Mouse (Mus musculus) central nervous system, embryonic 14 days (tissue): ENCODE measurements around the gene Ackr4. TPM values are rescaled to one million over a fixed set of nuclear protein-coding genes. Genes with fewer than 3 reads are reported as not detected.

Experiments
- polyA plus RNA-seq: library from polyadenylated mRNA; depleted of rRNA; stranded (reverse); fragments of >200 nt; gene quantifications from 2 replicates; pipeline ENCODE4 v1.2.3, GENCODE M21; 2012; rRNA removed

Gene Ackr4
- polyA plus RNA-seq, result 0.32 and 0.78 TPM in 2 replicates

DNA sequence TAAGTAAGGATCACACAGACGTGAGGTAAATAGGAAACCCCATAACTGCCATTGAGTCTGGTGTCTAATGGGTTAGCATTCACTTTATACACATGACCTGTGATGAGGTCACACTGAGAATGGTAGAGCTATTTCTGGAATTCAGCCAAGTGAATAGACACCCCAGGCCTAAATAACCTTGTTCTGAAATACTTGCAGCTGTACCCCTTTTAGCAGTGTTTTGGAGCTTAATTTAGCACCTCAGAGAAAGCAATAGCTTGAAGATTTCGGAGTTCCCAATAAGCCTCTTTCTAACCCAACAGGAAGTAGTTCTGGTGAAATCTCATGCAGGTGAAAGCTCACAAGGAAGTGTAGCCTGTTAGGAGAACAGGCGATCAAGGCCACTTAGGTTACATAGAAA lies at the start of gene Ackr4:
Gene Ackr4, minus strand, starts transcription at position 101 of the 400 bp plus-strand sequence.

DNA sequence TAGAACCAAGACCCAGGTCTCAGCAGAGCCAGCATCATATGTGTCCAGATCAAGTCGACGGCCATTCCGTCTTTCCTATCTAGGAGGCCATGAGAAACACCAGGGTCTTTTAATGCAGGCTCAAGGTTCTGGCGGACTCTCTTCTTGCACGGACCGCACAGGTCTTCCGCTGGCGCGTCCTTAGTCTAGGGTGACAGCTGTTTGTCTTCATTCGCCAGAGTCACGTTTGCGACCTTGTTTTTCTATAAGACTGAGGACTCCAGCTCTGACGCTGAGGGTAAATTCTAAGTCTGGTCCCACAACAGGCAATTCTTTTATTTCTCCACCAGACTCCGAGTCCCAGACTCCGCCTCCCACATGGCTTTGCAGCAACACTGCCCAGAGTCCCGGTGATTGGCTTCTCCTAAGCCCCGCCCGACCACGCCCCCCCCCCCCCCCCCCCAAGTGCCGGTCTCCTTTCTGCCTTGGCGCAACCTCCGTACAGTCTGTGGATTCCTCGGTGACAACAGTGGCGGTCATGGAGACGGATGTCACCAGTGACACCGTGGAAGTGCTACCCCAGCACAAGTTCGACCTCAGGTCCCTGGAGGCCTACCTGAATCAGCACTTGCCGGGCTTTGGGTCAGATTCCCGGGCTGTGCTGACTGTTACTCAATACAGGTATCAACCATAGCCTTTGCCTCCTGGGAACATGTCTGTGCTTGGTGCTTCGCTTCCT lies 63.3 kb downstream of the Ackr4 start, which contains the start of gene Acad11:
Gene Acad11, plus strand, starts transcription at position 134 of the 718 bp plus-strand sequence.

DNA sequence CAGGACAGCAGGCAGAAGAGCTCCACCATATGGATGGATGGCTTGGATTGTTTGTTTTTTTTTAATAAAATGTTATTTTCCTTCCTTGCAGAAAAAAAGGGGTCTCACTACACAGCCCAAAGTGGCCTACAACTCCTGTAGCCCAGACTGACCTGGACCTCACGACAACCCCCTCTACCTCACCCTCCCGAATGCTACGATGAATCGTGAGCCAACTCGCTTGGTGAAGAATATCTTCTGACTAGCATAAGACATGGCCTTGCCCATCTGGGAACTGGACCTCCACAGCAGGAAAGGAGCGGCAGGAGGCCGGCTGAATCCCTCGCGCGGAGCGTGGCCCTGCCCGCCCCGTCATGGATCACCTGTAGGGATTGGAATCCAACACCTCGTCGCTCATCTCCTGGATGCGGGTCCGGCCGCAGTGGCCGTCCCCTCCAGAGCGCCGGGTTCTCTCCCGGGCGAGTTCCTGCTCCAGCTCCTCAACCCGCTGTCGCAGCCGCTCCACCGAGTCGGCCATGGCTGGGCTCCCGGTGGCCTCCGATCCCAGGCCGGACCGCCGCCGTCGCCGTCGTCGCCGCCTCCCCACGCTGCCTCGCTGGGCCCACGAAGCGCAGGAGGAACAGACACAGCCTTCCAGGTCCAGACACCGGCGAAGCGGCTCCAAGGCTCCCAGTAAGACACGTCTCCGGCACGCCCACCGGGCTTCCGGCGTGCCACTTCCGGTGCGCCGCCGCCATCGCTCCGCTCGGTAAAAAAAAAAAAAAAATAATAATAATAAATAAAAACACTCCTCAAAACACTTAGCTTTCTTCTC lies 64.1 kb downstream of the Ackr4 start, which contains the start of gene Uba5:
Gene Uba5, minus strand, starts transcription at position 705 of the 814 bp plus-strand sequence.

DNA sequence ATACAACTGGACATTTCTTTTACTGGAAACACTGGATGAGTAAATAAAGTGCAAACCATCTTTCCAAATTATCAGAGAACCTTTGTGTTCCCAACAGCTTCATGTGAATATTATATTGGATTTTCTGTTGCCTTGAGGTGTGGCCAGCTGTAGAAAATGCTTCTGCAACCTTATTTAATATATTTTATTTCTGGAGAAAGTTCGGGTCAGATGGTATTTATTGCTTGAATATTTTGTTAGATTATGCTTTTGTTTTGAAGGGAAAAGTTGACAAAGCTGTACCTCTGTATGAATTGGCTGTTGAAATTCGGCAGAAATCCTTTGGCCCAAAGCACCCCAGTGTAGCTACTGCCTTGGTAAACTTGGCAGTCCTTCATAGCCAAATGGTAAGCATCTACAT lies 86.4 kb downstream of the Ackr4 start, which contains the start of gene Gm28305:
Gene Gm28305, plus strand, starts transcription at position 301 of the 400 bp plus-strand sequence.

Other genes with a start within 250 kb of the Ackr4 start
- 9.1 and 14.4 TPM in 2 replicates for gene Nphp3, start 124.4 kb downstream of the Ackr4 start, polyA plus RNA-seq
- gene Gm28305, start 86.3 kb downstream of the Ackr4 start, polyA plus RNA-seq, result not detected in 2 replicates
- 77.7 and 78.8 TPM in 2 replicates for gene Uba5, start 63.8 kb downstream of the Ackr4 start, polyA plus RNA-seq
- 8.4 and 9.6 TPM in 2 replicates for gene Acad11, start 63.6 kb downstream of the Ackr4 start, polyA plus RNA-seq
- 76.7 and 77.1 TPM in 2 replicates for gene Dnajc13, start 136.0 kb upstream of the Ackr4 start, polyA plus RNA-seq
- 0.20 and 0.68 TPM in 2 replicates for gene Acpp, start 210.8 kb upstream of the Ackr4 start, polyA plus RNA-seq